Mouse (Mus musculus): ENCODE data around the gene AU040320. TPM values are rescaled to one million over a fixed set of nuclear protein-coding genes. Genes with fewer than 3 reads are reported as not detected.
A peak's percentile ranks its signal among the peaks of the same experiment; 100 is the strongest.

AU040320 gene
- polyA plus RNA-seq, 1 experiment = not detected

GRCm38 (mm10) chr4:126735382-126736000 is 17.9 kb upstream of the AU040320 start:
- TF ChIP-seq CTCF (IDR thresholded peaks at IDR 0.05; ENCODE audit: insufficient read depth, low read depth, low read length) (no peak), POLR2A (IDR thresholded peaks at IDR 0.05; ENCODE audit: insufficient read depth, low read depth, low read length) (no peak)
- Histone ChIP-seq H3K27ac (ENCODE audit: insufficient read depth, low read depth, low read length) (no peak overlapping the region), H3K4me3 (ENCODE audit: insufficient read depth, low read depth, low read length) (peak overlapping the region; percentile 22; the same call in 1 of the 2 replicates), H3K4me1 (ENCODE audit: control insufficient read depth, insufficient read depth, low read length) (peaks cover 17% of the 10 kb centered on the region)
- 1% methylated on average over 61 of the region's 62 CpGs for WGBS

- Histone ChIP-seq H3K4me1 (ENCODE audit: control insufficient read depth, insufficient read depth, low read length) (peaks cover 17% of the 10 kb centered on the region), H3K4me3 (ENCODE audit: insufficient read depth, low read depth, low read length) (peak within 1 kb of the TSS; percentile 22; the same call in 1 of the 2 replicates), H3K27ac (ENCODE audit: insufficient read depth, low read depth, low read length) (no peak within 1 kb of the TSS)
- TF ChIP-seq POLR2A (IDR thresholded peaks at IDR 0.05; ENCODE audit: insufficient read depth, low read depth, low read length) = no peak
- TF ChIP-seq CTCF (IDR thresholded peaks at IDR 0.05; ENCODE audit: insufficient read depth, low read depth, low read length) = no peak
- 3% methylated on average over 32 of the region's 32 CpGs for WGBS
Measured at GRCm38 (mm10) chr4:126736001-126736414, 17.3 kb upstream of the AU040320 start, which contains the start of gene Tfap2e. Tfap2e (minus strand) TSS chr4:126736240.

GRCm38 (mm10) chr4:126739966-126740676 is 13.2 kb upstream of the AU040320 start:
- Histone ChIP-seq H3K4me1 (ENCODE audit: control insufficient read depth, insufficient read depth, low read length) (peaks cover 29% of the 10 kb centered on the region), H3K4me3 (ENCODE audit: insufficient read depth, low read depth, low read length) (no peak overlapping the region), H3K27ac (ENCODE audit: insufficient read depth, low read depth, low read length) (no peak overlapping the region)
- 44% methylated on average over 10 of the region's 10 CpGs for WGBS
- TF ChIP-seq POLR2A (IDR thresholded peaks at IDR 0.05; ENCODE audit: insufficient read depth, low read depth, low read length) (no peak), CTCF (IDR thresholded peaks at IDR 0.05; ENCODE audit: insufficient read depth, low read depth, low read length) (no peak)

GRCm38 (mm10) chr4:126741448-126741847 is 11.9 kb upstream of the AU040320 start:
- TF ChIP-seq CTCF (IDR thresholded peaks at IDR 0.05; ENCODE audit: insufficient read depth, low read depth, low read length) = peak; percentile 63
- TF ChIP-seq POLR2A (IDR thresholded peaks at IDR 0.05; ENCODE audit: insufficient read depth, low read depth, low read length) = no peak
- no peak overlapping the region for H3K27ac ChIP-seq (ENCODE audit: insufficient read depth, low read depth, low read length)
- WGBS = 4% methylated on average over 12 of the region's 12 CpGs
- peaks cover 28% of the 10 kb centered on the region for H3K4me1 ChIP-seq (ENCODE audit: control insufficient read depth, insufficient read depth, low read length)
- no peak overlapping the region for H3K4me3 ChIP-seq (ENCODE audit: insufficient read depth, low read depth, low read length)

DNA sequence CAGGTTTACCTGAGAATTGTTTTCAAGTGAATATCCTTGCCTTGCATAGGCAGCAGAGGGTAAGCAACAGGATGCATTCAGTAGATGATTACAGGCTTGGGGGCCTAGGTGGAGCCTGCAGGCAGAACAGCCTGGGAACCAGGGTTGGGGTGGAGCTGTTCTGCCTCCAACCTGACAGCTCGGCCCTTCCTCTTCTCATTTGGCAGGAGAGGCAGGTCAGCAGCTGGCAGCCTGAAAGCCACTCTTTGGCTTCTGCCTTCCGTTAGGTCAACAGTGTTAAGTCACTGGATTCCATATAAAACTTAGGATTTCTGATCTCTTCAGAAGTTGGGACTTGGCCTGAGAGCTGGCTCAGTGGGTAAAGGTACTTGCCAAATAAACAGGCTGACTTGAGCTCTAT is 10.4 kb upstream of the AU040320 start:
- Histone ChIP-seq H3K4me1 (ENCODE audit: control insufficient read depth, insufficient read depth, low read length) (peaks cover 37% of the 10 kb centered on the region), H3K27ac (ENCODE audit: insufficient read depth, low read depth, low read length) (no peak overlapping the region), H3K4me3 (ENCODE audit: insufficient read depth, low read depth, low read length) (no peak overlapping the region)
- WGBS = 22% methylated on average over 2 of the region's 2 CpGs
- TF ChIP-seq CTCF (IDR thresholded peaks at IDR 0.05; ENCODE audit: insufficient read depth, low read depth, low read length) (no peak), POLR2A (IDR thresholded peaks at IDR 0.05; ENCODE audit: insufficient read depth, low read depth, low read length) (no peak)

DNA sequence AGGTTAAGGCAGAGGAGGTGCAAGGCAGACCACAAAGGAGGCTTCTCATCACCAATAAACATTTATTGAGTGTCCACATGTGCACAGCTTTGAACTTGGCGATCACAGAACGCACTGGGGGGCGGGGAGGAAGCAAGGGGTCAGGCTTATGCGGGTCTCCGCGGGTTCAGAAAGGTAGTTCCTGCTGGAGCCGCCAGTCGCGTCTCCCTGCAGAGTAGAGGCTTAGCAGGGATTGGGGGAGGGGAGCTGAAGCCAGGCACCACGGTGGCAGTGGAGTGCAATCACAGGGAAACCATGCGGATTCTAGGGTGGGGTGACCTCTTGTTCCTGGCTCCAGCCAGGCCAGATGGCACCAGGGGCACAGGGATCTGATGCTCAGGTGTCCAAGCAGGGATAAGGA is 9.6 kb upstream of the AU040320 start:
- 28% methylated on average over 11 of the region's 11 CpGs for WGBS
- no peak overlapping the region for H3K4me3 ChIP-seq (ENCODE audit: insufficient read depth, low read depth, low read length)
- TF ChIP-seq POLR2A (IDR thresholded peaks at IDR 0.05; ENCODE audit: insufficient read depth, low read depth, low read length) (no peak), CTCF (IDR thresholded peaks at IDR 0.05; ENCODE audit: insufficient read depth, low read depth, low read length) (no peak)
- peaks cover 41% of the 10 kb centered on the region for H3K4me1 ChIP-seq (ENCODE audit: control insufficient read depth, insufficient read depth, low read length)
- no peak overlapping the region for H3K27ac ChIP-seq (ENCODE audit: insufficient read depth, low read depth, low read length)

- no peak overlapping the region for H3K4me3 ChIP-seq (ENCODE audit: insufficient read depth, low read depth, low read length)
- 71% methylated on average over 14 of the region's 14 CpGs for WGBS
- H3K4me1 ChIP-seq (ENCODE audit: control insufficient read depth, insufficient read depth, low read length) = peaks cover 45% of the 10 kb centered on the region
- no peak for TF ChIP-seq POLR2A (IDR thresholded peaks at IDR 0.05; ENCODE audit: insufficient read depth, low read depth, low read length)
- no peak for TF ChIP-seq CTCF (IDR thresholded peaks at IDR 0.05; ENCODE audit: insufficient read depth, low read depth, low read length)
- no peak overlapping the region for H3K27ac ChIP-seq (ENCODE audit: insufficient read depth, low read depth, low read length)
Measured at GRCm38 (mm10) chr4:126744831-126745230, 8.5 kb upstream of the AU040320 start.

DNA sequence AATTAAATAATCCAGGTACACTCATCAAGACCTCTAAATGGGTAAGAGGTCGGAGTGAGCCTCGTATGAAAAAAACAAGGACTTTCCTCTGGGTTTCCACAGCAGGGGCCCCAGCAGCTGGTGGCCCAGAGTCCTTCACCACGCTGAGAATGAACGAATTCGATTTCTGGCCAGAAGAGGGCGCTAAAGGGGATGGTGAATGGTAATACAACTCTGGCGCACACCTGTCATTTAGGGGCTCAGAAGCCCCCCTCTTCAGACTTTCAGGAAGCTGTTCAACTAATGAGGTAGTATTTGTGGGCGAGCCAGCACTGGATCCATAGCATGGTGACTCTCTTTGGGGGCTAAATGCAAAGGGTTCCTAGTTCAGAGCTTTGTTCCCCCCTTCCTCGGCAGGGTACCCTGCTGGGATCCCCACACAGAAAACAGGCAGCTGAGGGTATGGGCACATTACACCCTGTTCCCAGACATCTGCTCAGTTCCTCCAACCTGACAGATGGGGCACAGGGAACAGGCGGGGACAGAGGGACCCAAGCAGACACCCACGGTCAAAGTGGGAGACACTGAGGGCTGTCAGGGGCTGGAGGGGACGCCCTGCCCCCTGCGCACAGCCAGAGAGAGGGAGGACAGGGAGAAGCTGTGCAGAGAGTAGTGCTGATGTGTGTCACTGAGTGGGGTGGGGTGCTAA is 7.7 kb upstream of the AU040320 start:
- peaks cover 53% of the 10 kb centered on the region for H3K4me1 ChIP-seq (ENCODE audit: control insufficient read depth, insufficient read depth, low read length)
- TF ChIP-seq POLR2A (IDR thresholded peaks at IDR 0.05; ENCODE audit: insufficient read depth, low read depth, low read length) (no peak), CTCF (IDR thresholded peaks at IDR 0.05; ENCODE audit: insufficient read depth, low read depth, low read length) (peak; percentile 66; the same call in 1 of the 2 replicates)
- 29% methylated on average over 13 of the region's 13 CpGs for WGBS
- H3K27ac ChIP-seq (ENCODE audit: insufficient read depth, low read depth, low read length) = no peak overlapping the region
- no peak overlapping the region for H3K4me3 ChIP-seq (ENCODE audit: insufficient read depth, low read depth, low read length)
